Mouse (Mus musculus): ENCODE data around the gene Iqschfp.

The Iqschfp gene

DNA sequence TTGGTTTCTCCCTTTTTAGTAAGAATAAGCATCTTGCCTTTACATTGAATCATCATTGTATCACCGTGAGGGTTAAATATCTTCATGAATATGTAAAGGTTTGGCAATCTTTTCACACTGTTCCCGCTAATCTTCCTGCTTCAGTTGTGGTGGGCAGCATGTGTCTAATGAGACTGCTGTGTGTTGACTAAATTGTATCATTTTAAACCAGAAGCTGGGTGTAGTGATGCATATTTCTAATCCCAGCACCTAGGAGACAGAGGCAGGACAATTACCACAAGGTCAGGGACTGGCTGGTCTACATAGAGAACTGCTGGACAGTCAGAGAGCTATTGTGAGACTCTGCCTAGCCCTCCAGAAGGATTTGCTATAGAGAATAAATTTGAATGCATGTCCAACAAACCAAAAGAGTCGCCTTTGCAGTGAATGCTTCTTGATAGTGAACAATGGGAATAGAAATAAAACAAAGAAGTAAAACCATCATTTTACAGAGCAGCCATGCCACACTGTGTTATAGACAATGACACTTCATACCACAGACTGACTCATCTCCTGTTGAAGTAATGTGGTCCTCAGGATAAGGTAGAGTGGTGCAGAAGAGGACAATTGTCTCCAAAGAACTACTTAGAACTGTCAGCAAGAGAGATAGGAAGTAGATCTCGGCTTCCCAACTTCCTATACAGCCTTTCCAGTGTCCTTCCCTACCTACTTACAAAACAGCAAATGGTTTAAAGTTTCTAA, 310.3 kb downstream of the Iqschfp start:
- no peak for DNase-seq (ENCODE audit: low read depth, low spot score)

DNA sequence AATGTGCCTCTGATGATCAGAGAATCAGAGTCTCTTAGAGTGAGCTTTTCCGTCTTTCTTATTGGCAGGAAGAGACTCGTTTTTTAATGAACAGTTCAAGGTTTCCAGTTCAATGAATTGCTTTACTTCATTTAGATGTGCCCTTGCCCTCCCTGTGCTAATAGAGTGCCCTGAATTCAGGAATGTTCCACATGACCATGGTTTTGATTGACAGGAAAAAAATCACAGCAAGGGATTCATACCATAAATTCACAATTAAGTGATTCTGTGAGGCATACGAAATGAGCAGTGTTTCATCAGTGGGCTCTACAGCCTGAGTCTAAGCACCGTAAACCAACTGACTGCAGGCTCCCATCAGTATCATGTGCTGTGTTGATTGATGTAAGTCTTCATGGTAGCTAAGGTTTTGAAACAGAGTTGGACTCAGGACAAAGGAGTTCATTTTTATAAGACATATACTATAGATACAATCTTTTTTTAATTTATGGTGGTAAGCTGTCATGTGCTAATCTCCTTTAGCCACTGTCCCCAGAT, 312.0 kb downstream of the Iqschfp start:
- no peak for DNase-seq (ENCODE audit: low read depth, low spot score)

DNA sequence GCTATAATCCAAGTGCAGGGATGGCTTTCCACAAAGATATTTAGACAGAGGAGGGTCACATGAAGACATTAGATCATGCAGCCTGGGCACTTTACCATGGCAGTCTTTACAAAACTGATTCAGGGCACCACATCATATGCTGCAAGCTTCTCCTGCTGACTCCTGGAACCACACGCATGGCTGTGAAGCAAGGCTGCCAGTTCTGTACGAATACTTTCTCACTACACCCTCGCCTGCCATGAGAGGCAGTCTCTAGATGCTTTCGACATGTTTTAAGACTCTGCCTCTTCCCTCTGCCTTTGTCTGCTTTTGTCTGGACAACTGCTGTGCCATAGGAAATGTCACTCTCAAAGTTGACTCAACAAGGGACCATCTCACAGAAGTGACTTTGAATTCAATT, 318.4 kb downstream of the Iqschfp start:
- DNase-seq (ENCODE audit: low read depth, low spot score) = no peak

DNA sequence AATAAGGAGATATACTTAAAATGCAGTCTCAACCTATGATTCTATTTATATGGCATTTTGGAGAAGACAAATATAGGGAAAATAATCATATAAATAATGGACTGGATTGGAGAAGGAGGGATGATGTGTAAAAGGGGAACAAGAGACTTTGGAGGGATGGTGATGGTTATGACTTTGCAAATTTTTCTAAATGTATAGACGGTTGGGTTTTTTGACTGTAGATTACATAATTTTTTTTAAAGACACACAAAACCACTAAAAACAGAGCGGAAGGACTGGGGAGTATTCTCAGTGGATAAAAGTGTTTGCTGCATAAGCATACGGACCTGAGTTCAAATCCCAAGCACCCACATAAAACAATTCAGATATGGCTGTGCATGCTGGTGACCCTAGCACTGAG, 329.4 kb downstream of the Iqschfp start:
- DNase-seq (ENCODE audit: low read depth, low spot score) = no peak

DNA sequence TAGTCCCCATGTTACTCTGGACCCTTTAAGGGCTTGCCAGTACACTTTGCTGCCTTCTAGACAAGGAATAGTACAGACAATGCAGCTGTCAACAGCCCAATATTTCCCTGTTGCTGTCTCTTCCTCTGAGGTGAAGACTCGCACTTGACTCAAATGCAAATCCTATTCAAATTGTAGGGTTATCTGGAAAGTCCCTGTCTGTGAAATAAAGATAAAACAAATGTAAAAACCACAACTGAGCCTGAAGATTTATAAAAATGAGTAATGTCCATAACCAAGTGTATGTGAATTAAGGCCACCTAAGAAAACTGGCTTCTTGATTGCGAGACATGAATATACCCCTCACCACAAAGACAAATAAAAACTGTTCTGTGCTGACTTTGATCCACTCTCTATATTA, 347.9 kb downstream of the Iqschfp start:
- peak; percentile 11 for DNase-seq (ENCODE audit: low read depth, low spot score)

DNA sequence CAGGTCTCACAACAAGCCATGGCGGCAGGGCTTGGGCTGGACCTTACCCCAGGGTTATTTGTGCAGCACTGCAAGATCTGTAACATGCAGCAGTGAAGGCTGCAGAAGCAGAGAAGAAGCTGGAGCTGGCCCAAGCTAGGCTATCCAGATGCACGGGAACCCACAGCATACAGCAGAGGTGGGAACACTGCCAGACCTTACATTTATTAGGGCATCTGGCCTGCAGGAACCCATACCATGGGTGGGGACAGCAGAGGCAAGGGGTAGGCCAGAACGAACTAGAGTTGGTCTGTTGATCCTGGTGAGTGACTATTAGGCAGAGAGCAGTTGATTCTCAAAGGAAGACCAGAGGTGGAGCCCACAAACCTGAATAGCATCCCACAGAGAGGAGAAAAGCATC, 351.2 kb downstream of the Iqschfp start:
- DNase-seq (ENCODE audit: low read depth, low spot score) = no peak

DNA sequence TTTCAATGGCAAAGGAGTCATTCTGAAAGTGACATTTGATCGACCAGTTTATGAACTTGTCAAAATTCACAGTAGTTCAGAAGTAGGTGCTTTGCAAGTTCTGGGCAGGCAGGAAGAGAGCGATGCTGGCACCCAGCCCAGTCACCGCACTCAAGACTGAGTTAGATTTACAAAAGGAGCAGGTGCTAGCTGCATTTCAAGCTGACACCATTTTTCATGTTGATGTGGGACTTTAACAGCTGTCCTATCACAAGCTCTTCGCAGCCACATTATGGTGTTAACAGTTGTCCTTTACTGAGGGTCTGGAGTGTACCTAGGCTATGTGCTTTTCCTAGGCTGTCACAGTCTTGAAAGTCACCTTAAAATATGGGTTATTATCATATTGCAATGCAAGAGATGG, 354.1 kb downstream of the Iqschfp start:
- DNase-seq (ENCODE audit: low read depth, low spot score) = no peak

DNA sequence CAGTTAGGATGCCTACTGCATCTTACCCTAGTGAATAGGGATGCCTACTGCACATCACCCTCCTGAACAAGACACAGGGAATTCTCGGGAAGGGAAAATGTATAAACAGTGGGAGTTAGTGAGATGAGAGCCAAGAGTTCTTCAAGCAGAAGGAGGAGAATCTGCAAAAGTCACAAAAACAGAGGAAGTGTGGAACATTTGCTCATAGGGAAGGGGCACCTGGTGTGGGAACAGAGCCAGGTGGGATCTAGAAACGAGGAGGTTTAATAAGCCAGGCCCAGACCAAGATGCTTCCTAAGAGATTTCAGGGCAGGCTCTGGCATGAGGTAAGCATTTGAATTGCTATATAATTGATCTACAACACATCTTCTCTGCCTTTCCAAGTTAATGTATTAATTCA, 358.6 kb downstream of the Iqschfp start:
- no peak for DNase-seq (ENCODE audit: low read depth, low spot score)

DNA sequence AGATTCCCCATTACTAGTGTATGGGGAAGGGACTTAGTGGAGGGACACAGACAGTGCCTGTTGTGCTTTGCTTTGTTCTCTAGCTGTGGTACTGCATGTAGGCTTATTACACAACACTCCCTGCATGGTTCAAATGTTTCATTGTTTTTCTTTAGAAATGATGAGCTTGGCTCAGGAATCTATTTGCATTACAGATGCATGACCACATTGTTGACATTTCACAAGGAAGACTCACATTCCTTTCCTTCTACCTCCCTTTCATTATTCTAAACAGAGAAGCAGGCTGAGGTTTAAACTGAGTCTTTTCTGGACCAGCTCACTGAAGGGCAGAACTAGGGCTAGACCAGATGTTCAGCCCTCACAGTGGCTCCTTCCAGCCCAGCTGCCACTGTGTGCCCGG, 360.3 kb downstream of the Iqschfp start:
- no peak for DNase-seq (ENCODE audit: low read depth, low spot score)

DNA sequence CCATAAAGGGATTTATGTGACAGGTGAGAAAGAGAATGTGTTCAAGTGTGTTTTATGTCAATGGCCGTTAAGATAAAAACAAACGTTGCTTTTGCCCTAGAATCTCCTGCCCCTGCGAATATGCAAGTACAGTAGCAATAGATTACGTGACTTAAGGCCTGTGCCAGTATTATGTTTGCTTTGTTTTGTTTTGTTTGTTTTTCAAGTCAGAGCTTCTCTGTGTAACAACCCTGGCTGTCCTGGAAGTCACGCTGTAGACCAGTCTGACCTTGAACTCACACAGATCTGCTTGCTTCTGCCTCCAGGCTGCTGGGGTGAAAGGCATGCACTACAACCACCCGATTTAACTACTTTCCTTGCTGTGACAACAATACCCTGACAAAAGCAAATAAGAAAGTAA, 370.3 kb downstream of the Iqschfp start:
- no peak for DNase-seq (ENCODE audit: low read depth, low spot score)

DNA sequence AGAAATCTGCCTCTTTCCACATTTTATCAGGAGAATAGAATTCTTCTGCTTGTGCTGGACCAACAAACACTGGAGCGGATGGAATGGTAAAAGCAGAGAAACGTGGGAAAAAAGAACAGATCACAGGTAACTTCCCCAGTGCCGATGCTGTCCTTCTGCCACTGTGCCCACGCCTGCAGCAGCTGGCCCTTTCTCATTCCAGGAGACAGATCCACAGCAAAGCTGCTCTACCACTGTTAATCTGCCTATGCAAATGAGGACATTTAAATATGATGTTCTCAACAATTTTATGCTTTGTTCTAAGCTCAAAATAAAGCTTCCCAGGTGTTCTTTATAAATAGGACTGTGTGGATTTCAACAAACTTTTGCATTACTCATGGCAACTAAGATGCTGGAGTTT, 375.9 kb downstream of the Iqschfp start:
- DNase-seq (ENCODE audit: low read depth, low spot score) = no peak

DNA sequence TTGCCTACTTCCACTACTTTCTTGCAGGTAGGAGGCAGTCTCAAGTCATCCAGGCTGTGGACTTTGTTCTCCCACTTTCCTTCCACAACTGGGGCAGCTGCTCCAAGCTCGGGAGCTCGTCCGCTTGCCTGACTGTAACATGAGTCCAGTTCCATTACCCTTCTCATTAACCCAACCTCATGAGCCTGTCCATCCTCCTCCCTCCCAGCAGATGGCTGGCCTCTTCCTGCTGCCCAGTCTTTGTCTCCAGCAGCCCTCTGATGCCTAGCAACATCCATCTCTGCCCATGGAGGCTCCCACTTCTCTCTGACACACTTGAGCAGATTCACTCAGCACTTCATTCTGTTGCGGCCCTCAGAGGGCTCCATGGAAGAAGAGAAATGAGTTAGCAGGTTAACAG, 377.2 kb downstream of the Iqschfp start:
- no peak for DNase-seq (ENCODE audit: low read depth, low spot score)

DNA sequence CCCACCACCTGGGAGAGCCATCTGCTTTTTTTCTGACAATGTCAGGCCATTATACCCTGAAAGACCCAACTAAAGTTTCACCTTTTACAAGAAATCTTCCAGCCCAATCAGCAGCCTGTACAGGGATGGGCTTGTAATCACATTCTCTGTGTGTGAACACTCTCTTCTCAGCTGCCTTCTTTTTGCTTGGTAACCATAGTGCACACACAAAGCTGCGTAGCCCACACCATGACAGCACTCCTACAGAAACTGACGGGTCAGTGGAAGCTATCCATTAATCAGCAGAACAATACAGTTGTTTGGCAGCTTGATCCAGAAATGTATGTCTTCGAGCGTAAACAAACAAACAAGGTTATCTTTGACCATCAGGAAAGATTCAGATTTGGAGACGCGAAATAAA, 378.2 kb downstream of the Iqschfp start:
- no peak for DNase-seq (ENCODE audit: low read depth, low spot score)

DNA sequence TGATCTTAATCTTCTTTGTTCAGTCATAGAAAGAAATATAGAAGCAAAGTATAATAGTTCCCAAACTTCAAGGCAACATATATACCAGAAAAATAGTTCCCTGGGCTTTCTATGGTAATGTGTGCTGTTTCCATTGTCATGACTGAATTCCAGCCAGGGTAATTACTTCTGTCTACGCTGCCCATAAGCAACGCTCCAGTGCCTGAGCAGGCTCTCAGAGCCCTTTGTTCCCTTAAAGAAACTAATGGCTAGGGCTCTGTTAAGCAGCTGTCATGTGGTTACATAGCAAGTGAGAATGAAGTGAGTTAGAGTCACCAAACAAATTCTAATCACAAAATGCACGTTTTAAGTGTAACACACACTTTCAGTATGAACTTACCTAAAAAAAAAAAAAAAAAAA, 379.4 kb downstream of the Iqschfp start:
- DNase-seq (ENCODE audit: low read depth, low spot score) = no peak

DNA sequence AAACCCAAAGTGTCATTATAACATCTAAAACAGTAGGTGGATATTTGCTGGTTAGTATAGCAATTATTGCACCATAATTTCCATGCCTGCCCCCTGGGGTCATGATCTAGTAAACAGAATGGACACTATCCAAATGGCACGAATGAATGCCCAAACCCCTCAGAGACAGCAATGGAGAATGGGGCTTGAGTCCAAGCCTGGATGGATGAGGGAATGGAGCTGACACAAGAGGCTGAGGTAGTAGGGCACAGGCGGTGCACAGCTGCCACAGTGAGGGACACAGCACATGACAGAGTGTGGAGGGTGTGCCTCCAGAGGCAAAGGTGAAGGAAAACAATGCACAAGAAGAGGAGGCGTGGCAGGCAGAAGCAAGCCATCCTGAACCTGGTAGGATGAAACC, 379.8 kb downstream of the Iqschfp start:
- no peak for DNase-seq (ENCODE audit: low read depth, low spot score)

DNA sequence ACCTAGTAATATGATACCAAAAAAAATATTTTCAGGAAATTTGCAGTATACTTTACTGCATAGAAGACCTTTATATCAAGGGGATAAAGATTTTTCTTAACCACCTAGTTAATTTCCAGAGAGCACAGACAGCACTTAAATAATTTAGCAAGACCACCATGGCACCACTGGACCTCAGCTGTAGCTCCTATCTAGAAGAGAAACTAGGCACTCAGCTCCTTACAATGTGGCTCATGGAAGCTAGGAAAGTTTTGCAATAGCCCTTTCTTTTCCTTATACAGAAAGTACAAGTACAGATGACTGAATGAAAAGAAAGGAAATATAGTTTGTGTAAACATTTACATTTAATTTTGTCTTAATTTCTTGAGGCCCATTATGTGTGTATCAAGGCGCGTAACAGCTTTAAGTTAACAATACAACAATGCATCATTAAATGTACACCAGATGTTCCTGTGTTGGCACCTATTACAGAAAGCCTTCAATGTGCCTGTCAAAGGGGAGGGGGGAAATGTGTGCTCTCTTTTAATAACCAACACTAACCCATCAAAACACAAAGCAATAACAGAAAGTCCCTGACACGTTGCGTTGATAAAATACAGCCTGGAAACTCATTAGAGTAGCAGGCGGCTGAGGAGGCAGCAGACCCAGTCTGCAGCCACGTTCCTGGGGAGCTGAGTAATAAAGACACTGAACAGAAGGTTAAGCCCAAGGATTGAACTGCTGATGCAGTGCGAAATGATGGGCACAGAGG, 391.0 kb downstream of the Iqschfp start:
- no peak for DNase-seq (ENCODE audit: low read depth, low spot score)

DNA sequence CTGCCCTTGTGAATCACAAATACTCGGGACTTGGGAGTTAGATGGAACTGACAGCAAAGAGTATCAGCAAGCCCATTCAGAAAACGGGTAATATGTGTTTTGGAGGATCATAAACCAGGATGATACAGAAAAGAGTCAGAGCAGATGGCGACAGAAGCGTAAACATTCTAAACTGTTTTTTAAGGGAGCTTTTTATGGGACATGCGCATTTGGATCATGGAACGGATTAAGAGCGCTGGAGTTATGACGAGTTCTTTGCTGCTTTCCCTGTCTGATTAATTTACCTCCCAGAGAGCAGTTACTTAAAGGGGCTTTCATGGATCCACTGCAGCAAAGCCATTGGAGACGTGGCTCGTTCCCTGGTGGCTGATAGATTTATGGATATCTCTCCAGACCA, 391.6 kb downstream of the Iqschfp start:
- no peak for DNase-seq (ENCODE audit: low read depth, low spot score)

DNA sequence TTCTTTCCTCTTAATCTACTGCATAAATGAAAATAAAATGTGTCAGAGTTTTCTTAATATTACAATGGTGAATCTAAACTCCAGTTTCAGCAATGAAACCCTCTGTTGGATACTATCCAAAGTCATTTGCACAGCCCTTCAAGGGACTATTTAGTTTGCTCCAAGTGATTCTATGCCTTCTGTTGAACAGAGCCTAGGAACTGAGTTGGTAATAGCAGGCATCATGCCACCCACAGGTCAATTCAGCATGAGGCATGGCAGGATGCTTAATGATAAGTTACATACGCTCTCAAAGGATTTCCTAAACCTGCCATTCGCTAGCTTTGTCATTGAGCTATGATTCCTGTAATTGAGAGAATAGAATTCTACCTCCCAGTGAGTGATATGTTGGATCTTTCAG, 392.5 kb downstream of the Iqschfp start:
- DNase-seq (ENCODE audit: low read depth, low spot score) = no peak

DNA sequence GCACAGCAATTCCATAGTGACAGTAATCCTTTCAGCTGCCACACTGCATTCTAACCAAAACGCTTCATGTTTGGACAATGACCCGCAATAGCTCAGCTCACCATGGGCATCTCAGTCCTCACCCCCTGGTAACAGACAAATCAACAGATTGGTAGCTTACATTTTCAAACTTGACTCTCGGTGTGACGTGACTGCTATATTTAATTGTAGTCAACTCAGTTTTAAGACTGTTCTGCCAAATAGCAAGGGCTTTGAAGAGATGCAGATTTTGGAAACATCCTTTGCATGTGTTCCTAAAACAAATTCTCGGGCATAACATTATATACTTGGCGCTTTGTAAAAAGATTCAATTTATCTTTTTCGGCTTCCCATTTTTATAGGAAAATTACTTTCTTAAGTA, 404.7 kb downstream of the Iqschfp start:
- no peak for DNase-seq (ENCODE audit: low read depth, low spot score)

DNA sequence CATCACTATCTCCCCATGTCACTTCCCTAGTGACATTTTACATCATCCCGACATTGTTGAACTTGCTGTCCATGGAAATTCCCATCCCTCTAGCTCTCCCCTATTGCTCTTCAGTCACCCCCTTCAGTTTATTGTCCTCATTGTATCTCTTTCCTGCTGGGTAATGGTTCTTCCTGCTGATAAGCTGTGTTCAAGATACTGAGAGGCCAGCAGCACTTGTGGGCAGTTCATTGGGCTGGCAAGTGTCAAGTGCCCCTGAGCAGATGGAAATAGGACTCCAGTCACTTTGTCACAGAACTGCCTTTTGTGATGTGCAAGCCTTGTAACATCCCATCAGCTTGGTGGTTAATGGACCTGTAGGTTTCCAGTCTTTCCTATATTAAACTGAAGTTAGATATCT, 413.6 kb downstream of the Iqschfp start:
- DNase-seq (ENCODE audit: low read depth, low spot score) = no peak

DNA sequence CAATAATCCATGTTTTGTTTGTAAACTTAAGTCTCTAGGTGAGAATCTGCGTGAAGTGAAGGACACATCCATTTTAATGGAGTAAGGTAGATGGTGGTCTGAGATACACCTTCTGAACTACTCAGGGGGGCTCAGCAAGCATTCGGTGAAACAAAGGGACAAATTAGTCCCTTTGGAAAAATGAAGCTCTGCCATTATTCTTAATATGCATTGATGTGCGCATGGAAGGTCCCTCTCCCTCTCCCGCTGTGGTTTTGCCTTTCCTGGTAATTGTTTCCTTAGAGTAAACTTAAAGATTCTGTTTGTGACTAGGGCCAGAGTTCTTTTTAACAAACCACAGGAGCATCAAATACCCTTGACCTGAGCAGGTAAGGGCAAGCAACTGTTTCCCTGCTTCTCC, 414.7 kb downstream of the Iqschfp start:
- no peak for DNase-seq (ENCODE audit: low read depth, low spot score)

DNA sequence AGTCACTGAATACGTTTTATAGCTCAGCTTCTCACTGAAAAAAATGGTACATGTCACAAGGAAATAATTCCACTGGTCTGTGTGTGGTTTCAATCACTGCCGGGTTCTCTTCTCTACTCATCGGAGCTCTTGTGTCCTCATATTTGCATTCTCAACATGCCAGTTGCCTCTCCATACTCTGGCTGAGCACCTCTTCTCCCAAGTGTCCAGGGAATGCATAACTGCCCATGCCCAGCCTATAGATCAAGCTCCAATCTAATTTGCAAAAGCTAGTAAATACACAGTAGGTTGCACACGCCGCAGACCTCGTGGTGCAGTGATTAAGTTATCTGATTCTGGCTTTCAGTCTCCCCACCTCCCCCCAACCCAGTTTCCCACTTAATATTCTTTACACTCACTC, 433.5 kb downstream of the Iqschfp start:
- no peak for DNase-seq (ENCODE audit: low read depth, low spot score)

DNA sequence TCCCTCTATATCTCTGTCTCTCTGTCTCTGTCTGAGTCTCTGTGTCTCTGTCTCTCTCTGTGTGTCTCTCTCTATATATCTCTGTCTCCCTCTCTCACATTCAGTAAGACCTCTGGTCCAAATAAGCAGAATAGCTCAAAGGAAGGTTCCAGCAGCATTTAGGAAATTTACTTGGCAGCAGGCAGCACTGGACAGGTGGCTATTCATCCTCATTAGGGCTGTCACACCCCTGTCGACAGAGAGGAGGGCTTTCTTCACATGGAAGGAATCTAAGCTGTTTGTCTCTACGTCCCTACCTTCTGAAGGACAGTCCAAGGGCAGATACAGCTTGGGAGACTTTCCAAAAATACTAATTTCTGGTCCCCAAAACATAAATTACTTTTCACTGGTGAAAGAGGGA, 440.5 kb downstream of the Iqschfp start:
- DNase-seq (ENCODE audit: low read depth, low spot score) = no peak
